Mouse (Mus musculus): ENCODE data around the gene Lingo1.
A peak's percentile ranks its signal among the peaks of the same experiment; 100 is the strongest.

- TF ChIP-seq CTCF (IDR thresholded peaks at IDR 0.05) (0 out of 2 replicates have a peak, but pooled peaks have one; percentile 9), EP300 (IDR thresholded peaks at IDR 0.05) (no peak)
These were observed 175.5 kb downstream of the Lingo1 start for GRCm38 (mm10) chr9:56620512-56621371.
